Mouse (Mus musculus): Measurements from ENCODE around the gene Hsd17b13. TPM values are rescaled to one million over a fixed set of nuclear protein-coding genes. Genes with fewer than 3 reads are reported as not detected.
"Not testable (repeated sequence)": the region's sequence is repeated elsewhere in the genome, so short reads cannot be mapped to it uniquely, and the experiment has no call there.

The Hsd17b13 gene
- polyA plus RNA-seq (2015; fragmentation: Nextera tagmentation; extraction: Ambion mirVana): 0.45 TPM in 1 of 2 replicates, not detected in the other

- no peak within 1 kb of the TSS for H3K4me3 ChIP-seq (replicated peaks)
- no peaks in the 10 kb centered on the region for H3K4me1 ChIP-seq
- WGBS: 85% methylated on average over 4 of the region's 4 CpGs
- no peaks in the 10 kb centered on the region for H3K9me3 ChIP-seq (replicated peaks)
- H3K27ac ChIP-seq (replicated peaks): no peak within 1 kb of the TSS
- H3K9ac ChIP-seq: no peak within 1 kb of the TSS
- H3K27me3 ChIP-seq: no peaks in the 10 kb centered on the region
- no peaks in the 10 kb centered on the region for H3K36me3 ChIP-seq
- H3K4me2 ChIP-seq (replicated peaks): no peak within 1 kb of the TSS
- no peak for ATAC-seq (ENCODE audit: insufficient number of reproducible peaks, low FRiP score, low TSS enrichment, low read depth)
Measured at GRCm38 (mm10) chr5:103977297-103977696, at the start of gene Hsd17b13. Gene Hsd17b13 (minus strand): TSS chr5:103977410.

- no peak overlapping the region for H3K4me2 ChIP-seq (replicated peaks)
- no peaks in the 10 kb centered on the region for H3K36me3 ChIP-seq
- peaks cover 8% of the 10 kb centered on the region; the same call in 1 of the 2 replicates for H3K27me3 ChIP-seq
- WGBS: 46% methylated on average over 17 of the region's 17 CpGs
- no peak overlapping the region for H3K27ac ChIP-seq (replicated peaks)
- H3K4me3 ChIP-seq (replicated peaks): no peak overlapping the region
- ATAC-seq (ENCODE audit: insufficient number of reproducible peaks, low FRiP score, low TSS enrichment, low read depth): no peak
- H3K9ac ChIP-seq: no peak overlapping the region
- H3K4me1 ChIP-seq: peaks cover 16% of the 10 kb centered on the region; the same call in 1 of the 2 replicates
- H3K9me3 ChIP-seq (replicated peaks): no peaks in the 10 kb centered on the region
Measured at GRCm38 (mm10) chr5:104025245-104025854, 48.1 kb upstream of the Hsd17b13 start.

- Histone ChIP-seq H3K4me3 (replicated peaks) (no peak overlapping the region), H3K27me3 (peaks cover 8% of the 10 kb centered on the region; the same call in 1 of the 2 replicates), H3K4me2 (replicated peaks) (no peak overlapping the region), H3K4me1 (peaks cover 18% of the 10 kb centered on the region; the same call in 1 of the 2 replicates), H3K9ac (no peak overlapping the region), H3K27ac (replicated peaks) (no peak overlapping the region), H3K9me3 (replicated peaks) (no peaks in the 10 kb centered on the region), H3K36me3 (no peaks in the 10 kb centered on the region)
- ATAC-seq (ENCODE audit: insufficient number of reproducible peaks, low FRiP score, low TSS enrichment, low read depth): no peak
- 54% methylated on average over 11 of the region's 11 CpGs for WGBS
Measured at GRCm38 (mm10) chr5:104024762-104025161, 47.6 kb upstream of the Hsd17b13 start.

- not testable (repeated sequence) for H3K27me3 ChIP-seq; H3K4me3 ChIP-seq (replicated peaks); H3K9me3 ChIP-seq (replicated peaks); H3K27ac ChIP-seq (replicated peaks); H3K4me2 ChIP-seq (replicated peaks); H3K9ac ChIP-seq; ATAC-seq (ENCODE audit: insufficient number of reproducible peaks, low FRiP score, low TSS enrichment, low read depth); H3K36me3 ChIP-seq
- H3K4me1 ChIP-seq: peaks cover 20% of the 10 kb centered on the region; the same call in 1 of the 2 replicates
- WGBS: 71% methylated on average over 5 of the region's 5 CpGs
Measured at GRCm38 (mm10) chr5:104024193-104024592, 47.0 kb upstream of the Hsd17b13 start.

DNA sequence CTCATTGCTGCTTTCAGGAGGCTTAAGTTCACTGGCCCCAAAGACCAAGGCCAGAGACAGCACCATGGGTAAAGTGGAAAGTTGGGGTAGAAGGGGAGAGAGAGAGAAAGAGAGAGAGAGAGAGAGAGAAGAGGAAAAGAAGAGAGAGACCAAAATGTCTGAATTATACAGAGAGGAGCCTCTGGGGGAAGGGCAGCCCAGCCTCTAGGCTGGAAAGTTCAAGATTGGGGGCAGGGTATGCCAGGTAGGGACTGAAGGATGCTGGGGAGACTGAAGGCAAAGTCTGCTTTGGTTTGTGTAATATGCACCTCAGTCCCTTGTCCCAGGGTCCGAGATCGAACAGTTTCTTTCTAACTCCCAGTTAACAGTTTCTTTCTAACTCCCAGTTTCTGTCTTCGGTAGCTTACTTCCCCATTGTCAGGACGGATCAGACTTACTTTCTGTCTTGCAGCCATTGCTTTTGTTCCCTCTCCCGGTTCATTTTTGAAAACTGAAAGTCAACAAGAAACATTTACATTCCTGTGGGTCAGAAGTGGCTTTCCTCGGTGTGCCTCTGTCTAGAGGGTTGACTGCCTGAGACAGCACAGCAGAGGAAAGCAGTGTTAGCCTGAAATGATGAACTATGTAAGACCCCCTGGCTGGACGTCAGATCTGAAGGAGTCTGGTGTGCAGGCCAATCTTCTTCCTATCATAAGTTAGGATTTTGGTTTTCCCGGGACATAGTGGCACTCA is 46.2 kb upstream of the Hsd17b13 start:
- H3K4me3 ChIP-seq (replicated peaks): no peak overlapping the region
- no peaks in the 10 kb centered on the region for H3K9me3 ChIP-seq (replicated peaks)
- no peak overlapping the region for H3K27ac ChIP-seq (replicated peaks)
- 70% methylated on average over 8 of the region's 8 CpGs for WGBS
- H3K9ac ChIP-seq: no peak overlapping the region
- ATAC-seq (ENCODE audit: insufficient number of reproducible peaks, low FRiP score, low TSS enrichment, low read depth): no peak
- peaks cover 20% of the 10 kb centered on the region; the same call in 1 of the 2 replicates for H3K4me1 ChIP-seq
- H3K4me2 ChIP-seq (replicated peaks): no peak overlapping the region
- H3K27me3 ChIP-seq: peaks cover 8% of the 10 kb centered on the region; the same call in 1 of the 2 replicates
- H3K36me3 ChIP-seq: no peaks in the 10 kb centered on the region

DNA sequence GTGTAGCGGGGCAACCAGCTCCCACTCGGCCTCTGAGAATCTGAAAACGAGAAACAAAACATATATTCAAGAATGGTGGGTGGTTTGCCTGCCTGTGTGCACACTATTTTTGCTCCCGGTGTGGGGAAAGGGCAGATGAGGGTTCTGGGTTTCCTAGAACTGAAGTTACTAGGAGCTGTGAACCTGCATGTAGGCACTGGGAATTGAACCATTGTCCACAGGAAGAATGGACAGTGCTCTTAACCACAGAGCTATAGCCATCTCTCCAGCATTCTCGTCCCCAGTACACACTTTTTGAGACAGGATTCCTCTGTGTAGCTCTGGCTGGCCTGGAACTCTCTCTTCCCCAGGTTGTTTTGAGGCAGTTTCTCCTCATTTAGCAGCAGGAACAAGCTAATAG is 45.3 kb upstream of the Hsd17b13 start:
- Histone ChIP-seq H3K27ac (replicated peaks) (0 out of 2 replicates have a peak overlapping the region, but pooled peaks have one; percentile 78), H3K4me3 (replicated peaks) (peak overlapping the region; percentile 47)
- WGBS: 33% methylated on average over 5 of the region's 5 CpGs

DNA sequence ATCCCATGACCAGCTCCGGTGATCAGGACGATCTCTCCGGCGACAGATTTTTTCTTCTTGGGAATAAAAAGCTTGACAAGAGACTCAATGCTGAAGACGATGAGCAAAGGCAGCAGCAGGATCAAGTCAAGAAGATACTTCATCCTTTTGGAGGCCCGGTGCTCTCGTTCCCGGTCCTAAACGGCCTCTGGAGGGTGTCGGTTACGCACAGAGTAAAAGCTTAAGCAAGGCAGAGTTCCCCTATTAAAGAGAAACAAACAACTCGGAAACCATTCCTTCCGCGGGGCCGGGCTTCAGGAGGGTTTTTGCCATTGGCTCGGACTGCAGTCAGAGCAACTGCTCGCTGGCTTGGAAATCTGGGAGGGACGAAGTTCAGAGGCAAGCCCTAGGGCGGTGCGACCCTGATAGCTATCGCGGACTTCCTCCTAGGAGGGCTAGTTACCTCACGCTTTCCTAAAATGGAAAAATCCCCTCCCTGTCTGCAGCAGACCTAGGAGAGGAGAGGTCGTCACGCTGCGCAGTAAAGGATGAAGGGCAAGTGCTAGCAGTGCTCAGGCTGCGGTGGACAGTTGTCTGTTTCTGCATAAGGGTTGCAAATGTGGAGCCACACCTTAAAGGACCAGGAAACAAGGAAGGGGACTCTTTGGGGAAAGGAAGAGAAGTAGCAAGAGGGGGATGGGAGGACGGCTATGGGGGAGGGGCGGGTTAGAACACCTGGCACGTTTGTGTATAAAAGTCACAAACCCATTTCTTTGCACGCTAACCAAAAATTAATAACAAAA is 44.6 kb upstream of the Hsd17b13 start, which contains the start of gene Hsd17b11:
Gene Hsd17b11, minus strand, starts transcription at position 323 of the 782 bp plus-strand sequence.
- Histone ChIP-seq H3K27ac (replicated peaks) (peak within 1 kb of the TSS; percentile 78), H3K36me3 (peaks cover 3% of the 10 kb centered on the region; the same call in 1 of the 2 replicates)
- ATAC-seq (ENCODE audit: insufficient number of reproducible peaks, low FRiP score, low TSS enrichment, low read depth): peak; percentile 86

More for the DNA sequence above, 45.3 kb upstream of the Hsd17b13 start:
- Histone ChIP-seq H3K4me2 (replicated peaks) (peak overlapping the region; percentile 65), H3K4me1 (peaks cover 20% of the 10 kb centered on the region; the same call in 1 of the 2 replicates), H3K36me3 (peaks cover 3% of the 10 kb centered on the region; the same call in 1 of the 2 replicates), H3K9me3 (replicated peaks) (no peaks in the 10 kb centered on the region), H3K27me3 (peaks cover 8% of the 10 kb centered on the region; the same call in 1 of the 2 replicates), H3K9ac (no peak overlapping the region)
- no peak for ATAC-seq (ENCODE audit: insufficient number of reproducible peaks, low FRiP score, low TSS enrichment, low read depth)

GRCm38 (mm10) chr5:104011419-104011818 is 34.2 kb upstream of the Hsd17b13 start:
- Histone ChIP-seq H3K27me3 (no peaks in the 10 kb centered on the region), H3K9me3 (replicated peaks) (no peaks in the 10 kb centered on the region; the same call in 1 of the 2 replicates), H3K4me3 (replicated peaks) (no peak overlapping the region), H3K27ac (replicated peaks) (no peak overlapping the region), H3K4me1 (no peaks in the 10 kb centered on the region), H3K4me2 (replicated peaks) (no peak overlapping the region), H3K9ac (no peak overlapping the region), H3K36me3 (no peaks in the 10 kb centered on the region)
- ATAC-seq (ENCODE audit: insufficient number of reproducible peaks, low FRiP score, low TSS enrichment, low read depth): no peak

More for the DNA sequence above, 44.6 kb upstream of the Hsd17b13 start, which contains the start of gene Hsd17b11:
- Histone ChIP-seq H3K27me3 (peaks cover 8% of the 10 kb centered on the region; the same call in 1 of the 2 replicates), H3K4me3 (replicated peaks) (peak within 1 kb of the TSS; percentile 47), H3K4me2 (replicated peaks) (peak within 1 kb of the TSS; percentile 65), H3K9me3 (replicated peaks) (no peaks in the 10 kb centered on the region), H3K4me1 (peaks cover 20% of the 10 kb centered on the region; the same call in 1 of the 2 replicates), H3K9ac (peak within 1 kb of the TSS; percentile 37)
- under 1% methylated on average over 31 of the region's 31 CpGs for WGBS

DNA sequence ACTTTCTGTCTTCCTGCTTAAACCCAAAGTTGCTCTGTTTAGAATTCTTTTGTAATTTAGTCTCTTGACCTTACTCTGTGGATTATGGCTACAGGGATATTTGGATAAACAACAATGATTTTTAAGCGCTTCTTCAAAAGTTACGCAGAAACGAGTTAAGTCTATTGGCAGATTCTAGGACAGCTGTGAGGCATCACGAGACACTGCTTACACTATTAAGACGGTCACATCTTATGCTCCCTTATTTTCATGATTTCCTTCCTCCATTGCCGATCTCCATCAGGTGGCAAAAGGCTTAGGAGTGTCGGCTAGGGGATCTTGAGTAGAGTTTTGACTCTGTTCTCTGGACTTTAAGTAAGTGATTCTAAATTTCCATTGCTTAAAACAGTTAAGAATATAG is 33.1 kb upstream of the Hsd17b13 start:
- H3K36me3 ChIP-seq: no peaks in the 10 kb centered on the region
- H3K4me1 ChIP-seq: no peaks in the 10 kb centered on the region
- WGBS: 88% methylated on average over 7 of the region's 7 CpGs
- no peaks in the 10 kb centered on the region for H3K27me3 ChIP-seq
- ATAC-seq (ENCODE audit: insufficient number of reproducible peaks, low FRiP score, low TSS enrichment, low read depth): no peak
- H3K9ac ChIP-seq: no peak overlapping the region
- no peak overlapping the region for H3K27ac ChIP-seq (replicated peaks)
- no peaks in the 10 kb centered on the region; the same call in 1 of the 2 replicates for H3K9me3 ChIP-seq (replicated peaks)
- H3K4me2 ChIP-seq (replicated peaks): no peak overlapping the region
- no peak overlapping the region for H3K4me3 ChIP-seq (replicated peaks)

DNA sequence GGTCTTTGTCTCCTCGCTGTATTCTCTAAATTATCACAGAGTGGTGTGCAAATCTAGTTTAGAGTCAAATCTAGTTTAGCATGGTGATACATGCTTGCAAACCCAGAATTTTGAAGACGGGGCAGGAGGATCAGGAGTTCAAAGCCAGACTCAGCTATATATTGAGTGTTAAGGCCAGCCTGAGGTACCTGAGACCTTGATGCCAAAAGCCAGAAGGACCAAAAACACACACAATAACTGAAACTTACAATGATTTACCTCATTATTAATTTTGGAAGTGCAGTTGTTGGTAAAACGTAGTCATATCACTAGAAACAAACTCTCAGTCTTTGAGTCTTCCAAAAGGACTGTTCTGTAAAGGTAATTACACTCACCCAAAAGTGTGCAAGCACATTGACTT is 32.2 kb upstream of the Hsd17b13 start:
- no peak overlapping the region for H3K9ac ChIP-seq
- no peak for ATAC-seq (ENCODE audit: insufficient number of reproducible peaks, low FRiP score, low TSS enrichment, low read depth)
- H3K4me2 ChIP-seq (replicated peaks): no peak overlapping the region
- no peaks in the 10 kb centered on the region for H3K27me3 ChIP-seq
- H3K4me1 ChIP-seq: no peaks in the 10 kb centered on the region
- H3K36me3 ChIP-seq: no peaks in the 10 kb centered on the region
- no peak overlapping the region for H3K27ac ChIP-seq (replicated peaks)
- no peak overlapping the region for H3K4me3 ChIP-seq (replicated peaks)
- 88% methylated on average over 3 of the region's 3 CpGs for WGBS
- H3K9me3 ChIP-seq (replicated peaks): no peaks in the 10 kb centered on the region

Measured in embryonic facial prominence, embryonic 15.5 days (tissue).